Mouse (Mus musculus) ES-Bruce4 (cell line): ENCODE data around the gene Trim72. TPM values are rescaled to one million over a fixed set of nuclear protein-coding genes. Genes with fewer than 3 reads are reported as not detected.

Experiments used
- H3K27ac ChIP-seq: 2 replicates; pipeline ENCODE4 v1.5.1; 2012; ENCODE audit warnings: low read length, inconsistent platforms; ENCODE audit not compliant: insufficient read depth
- H3K27me3 ChIP-seq: 2 replicates; pipeline ENCODE4 v1.6.1; 2012; ENCODE audit warnings: mild to moderate bottlenecking, low read length, inconsistent platforms; ENCODE audit not compliant: control insufficient read depth, poor library complexity, insufficient read depth, severe bottlenecking
- H3K36me3 ChIP-seq: 2 replicates; pipeline ENCODE4 v1.6.1; 2012; ENCODE audit warnings: inconsistent platforms, mild to moderate bottlenecking, low read length, moderate library complexity; ENCODE audit not compliant: control insufficient read depth, poor library complexity, insufficient read depth, severe bottlenecking
- H3K4me1 ChIP-seq: one replicate; pipeline ENCODE4 v1.8.1; 2011; ENCODE audit warnings: low read length; ENCODE audit not compliant: control insufficient read depth, insufficient read depth
- H3K4me3 ChIP-seq: 2 replicates; pipeline ENCODE4 v1.5.1; 2011; ENCODE audit warnings: low read depth, mild to moderate bottlenecking, low read length
- H3K9ac ChIP-seq: 2 replicates; pipeline ENCODE4 v1.6.1; 2012; ENCODE audit warnings: low read depth, mild to moderate bottlenecking, inconsistent platforms; ENCODE audit not compliant: poor library complexity, severe bottlenecking
- H3K9me3 ChIP-seq: replicated peaks from 2 replicates; pipeline ENCODE4 v1.6.1; 2012; ENCODE audit warnings: mild to moderate bottlenecking, low read length, inconsistent platforms; ENCODE audit not compliant: control insufficient read depth, poor library complexity, insufficient read depth, severe bottlenecking
- CTCF ChIP-seq: IDR thresholded peaks from one replicate; pipeline ENCODE4 v1.8.1; 2011; ENCODE audit warnings: low read depth, low read length
- EP300 ChIP-seq: IDR thresholded peaks from 2 replicates; pipeline ENCODE4 v1.6.1; 2011; ENCODE audit warnings: low read depth, low read length; ENCODE audit not compliant: insufficient read depth
- POLR2A ChIP-seq: IDR thresholded peaks from one replicate; pipeline ENCODE4 v1.8.1; 2011; ENCODE audit warnings: low read length; ENCODE audit not compliant: insufficient read depth
- polyA plus RNA-seq: library from polyadenylated mRNA; stranded (reverse); fragments of >200 nt; gene quantifications from 2 replicates; pipeline ENCODE4 v1.2.4, GENCODE M21; 2011; ENCODE audit warnings: low read depth; ENCODE audit not compliant: missing spikeins, insufficient read depth, insufficient read length

Trim72 gene
- polyA plus RNA-seq, 1 experiment = not detected

GRCm38 (mm10) chr7:128056917-128057444 is 53.2 kb downstream of the Trim72 start:
- Histone ChIP-seq H3K27ac (no peak overlapping the region), H3K27me3 (no peaks in the 10 kb centered on the region), H3K9ac (no peak overlapping the region), H3K36me3 (no peaks in the 10 kb centered on the region), H3K9me3 (no peaks in the 10 kb centered on the region), H3K4me3 (no peak overlapping the region), H3K4me1 (no peaks in the 10 kb centered on the region)
- no peak for TF ChIP-seq EP300
- TF ChIP-seq CTCF = no peak
- TF ChIP-seq POLR2A = no peak

- H3K27me3 ChIP-seq = no peaks in the 10 kb centered on the region
- H3K36me3 ChIP-seq = no peaks in the 10 kb centered on the region
- H3K4me3 ChIP-seq = no peak overlapping the region
- no peaks in the 10 kb centered on the region for H3K9me3 ChIP-seq
- H3K9ac ChIP-seq = no peak overlapping the region
- no peaks in the 10 kb centered on the region for H3K4me1 ChIP-seq
- H3K27ac ChIP-seq = no peak overlapping the region
- TF ChIP-seq EP300 = no peak
- TF ChIP-seq POLR2A = no peak
- TF ChIP-seq CTCF = no peak
Observed at GRCm38 (mm10) chr7:128057860-128058259, 54.1 kb downstream of the Trim72 start.

- H3K4me3 ChIP-seq = no peak overlapping the region
- no peak overlapping the region for H3K9ac ChIP-seq
- no peaks in the 10 kb centered on the region for H3K4me1 ChIP-seq
- H3K27me3 ChIP-seq = no peaks in the 10 kb centered on the region
- H3K27ac ChIP-seq = no peak overlapping the region
- no peaks in the 10 kb centered on the region for H3K36me3 ChIP-seq
- no peaks in the 10 kb centered on the region for H3K9me3 ChIP-seq
- no peak for TF ChIP-seq POLR2A
- TF ChIP-seq CTCF = no peak
- no peak for TF ChIP-seq EP300
Observed at GRCm38 (mm10) chr7:128058576-128058975, 54.8 kb downstream of the Trim72 start.

- Histone ChIP-seq H3K27me3 (no peaks in the 10 kb centered on the region), H3K9me3 (no peaks in the 10 kb centered on the region), H3K36me3 (no peaks in the 10 kb centered on the region), H3K4me3 (no peak overlapping the region), H3K27ac (no peak overlapping the region), H3K4me1 (no peaks in the 10 kb centered on the region), H3K9ac (no peak overlapping the region)
- TF ChIP-seq CTCF (no peak), EP300 (no peak), POLR2A (no peak)
Observed at GRCm38 (mm10) chr7:128059091-128059490, 55.3 kb downstream of the Trim72 start.

Other genes with a start within 250 kb of the Trim72 start
- 20.2 and 23.2 TPM in 2 replicates for gene Orai3, start 234.1 kb upstream of the Trim72 start, polyA plus RNA-seq
- 49.1 and 51.7 TPM in 2 replicates for gene Setd1a, start 227.3 kb upstream of the Trim72 start, polyA plus RNA-seq
- not detected in 2 replicates for gene Gm49388, start 218.3 kb upstream of the Trim72 start, polyA plus RNA-seq
- gene Hsd3b7, start 203.3 kb upstream of the Trim72 start, polyA plus RNA-seq = 7.9 and 11.2 TPM in 2 replicates
- 122 and 126 TPM in 2 replicates for gene Stx4a, start 179.7 kb upstream of the Trim72 start, polyA plus RNA-seq
- gene Stx1b, start 179.4 kb upstream of the Trim72 start, polyA plus RNA-seq = 6.9 and 8.5 TPM in 2 replicates
- gene Zfp646, start 127.7 kb upstream of the Trim72 start, polyA plus RNA-seq = 42.5 TPM in 2 replicates
- gene Zfp668, start 127.1 kb upstream of the Trim72 start, polyA plus RNA-seq = 15.3 and 17.1 TPM in 2 replicates
- 0.46 and 0.67 TPM in 2 replicates for gene Prss53, start 113.0 kb upstream of the Trim72 start, polyA plus RNA-seq
- not detected in 2 replicates for gene Gm21974, start 108.5 kb upstream of the Trim72 start, polyA plus RNA-seq
- gene Vkorc1, start 108.3 kb upstream of the Trim72 start, polyA plus RNA-seq = 31.8 and 35.1 TPM in 2 replicates
- gene Bckdk, start 99.9 kb upstream of the Trim72 start, polyA plus RNA-seq = 77.3 and 81.1 TPM in 2 replicates
- 43.2 and 47.1 TPM in 2 replicates for gene Kat8, start 91.4 kb upstream of the Trim72 start, polyA plus RNA-seq
- gene Prss8, start 73.8 kb upstream of the Trim72 start, polyA plus RNA-seq = 73.0 and 74.5 TPM in 2 replicates
- gene Prss36, start 57.2 kb upstream of the Trim72 start, polyA plus RNA-seq = 21.2 and 22.4 TPM in 2 replicates
- gene Fus, start 36.5 kb upstream of the Trim72 start, polyA plus RNA-seq = 1,572 and 1,655 TPM in 2 replicates
- gene Pycard, start 10.1 kb upstream of the Trim72 start, polyA plus RNA-seq = 25.0 and 29.8 TPM in 2 replicates
- not detected in 2 replicates for gene Itgam, start 58.7 kb downstream of the Trim72 start, polyA plus RNA-seq
- gene Gm49368, start 58.7 kb downstream of the Trim72 start, polyA plus RNA-seq = not detected in 2 replicates
- not detected in 2 replicates for gene Itgax, start 125.6 kb downstream of the Trim72 start, polyA plus RNA-seq
- gene Itgad, start 150.4 kb downstream of the Trim72 start, polyA plus RNA-seq = not detected in 2 replicates
- not detected in 2 replicates for gene Cox6a2, start 202.4 kb downstream of the Trim72 start, polyA plus RNA-seq
- 3.0 and 3.4 TPM in 2 replicates for gene Armc5, start 233.4 kb downstream of the Trim72 start, polyA plus RNA-seq
- 1.3 and 1.5 TPM in 2 replicates for gene 9130023H24Rik, start 234.1 kb downstream of the Trim72 start, polyA plus RNA-seq
- gene Tgfb1i1, start 242.9 kb downstream of the Trim72 start, polyA plus RNA-seq = 6.0 and 9.2 TPM in 2 replicates